Mouse (Mus musculus): Measurements from ENCODE around the gene 1700074P13Rik. TPM values are rescaled to one million over a fixed set of nuclear protein-coding genes. Genes with fewer than 3 reads are reported as not detected.

1700074P13Rik gene
- polyA plus RNA-seq (2014; fragmentation: Illumina TruSeq; extraction: RNeasy Lipid Tissue Mini Kit (QIAGEN cat#74804)): not detected

GRCm38 (mm10) chr6:40940457-40940856 lies at the start of gene 1700074P13Rik:
Gene 1700074P13Rik (minus strand): TSS chr6:40940557.

GRCm38 (mm10) chr6:40964454-40964853 lies 24.1 kb upstream of the 1700074P13Rik start, which contains the start of gene 1810009J06Rik:
Gene 1810009J06Rik (plus strand): TSS chr6:40964754.

GRCm38 (mm10) chr6:40951770-40952169 lies 11.4 kb upstream of the 1700074P13Rik start, which contains the start of gene Gm4744:
Gene Gm4744 (minus strand): TSS chr6:40951870.

GRCm38 (mm10) chr6:40900287-40900686 lies 40.1 kb downstream of the 1700074P13Rik start, which contains the start of gene Prss58:
Gene Prss58 (minus strand): TSS chr6:40900387.

GRCm38 (mm10) chr6:40887394-40887793 lies 53.0 kb downstream of the 1700074P13Rik start, which contains the start of gene Moxd2:
Gene Moxd2 (minus strand): TSS chr6:40887494.

Other genes with a start within 250 kb of the 1700074P13Rik start
- gene Moxd2, start 53.1 kb downstream of the 1700074P13Rik start, polyA plus RNA-seq (2014; fragmentation: Illumina TruSeq; extraction: RNeasy Lipid Tissue Mini Kit (QIAGEN cat#74804)): not detected
- gene Prss58, start 40.2 kb downstream of the 1700074P13Rik start, polyA plus RNA-seq (2014; fragmentation: Illumina TruSeq; extraction: RNeasy Lipid Tissue Mini Kit (QIAGEN cat#74804)): not detected
- gene Gm4744, start 11.3 kb upstream of the 1700074P13Rik start, polyA plus RNA-seq (2014; fragmentation: Illumina TruSeq; extraction: RNeasy Lipid Tissue Mini Kit (QIAGEN cat#74804)): not detected
- gene 1810009J06Rik, start 24.2 kb upstream of the 1700074P13Rik start, polyA plus RNA-seq (2014; fragmentation: Illumina TruSeq; extraction: RNeasy Lipid Tissue Mini Kit (QIAGEN cat#74804)): not detected
- gene Gm2663, start 58.9 kb upstream of the 1700074P13Rik start, polyA plus RNA-seq (2014; fragmentation: Illumina TruSeq; extraction: RNeasy Lipid Tissue Mini Kit (QIAGEN cat#74804)): not detected
- 0.63 TPM for gene 2210010C04Rik, start 95.0 kb upstream of the 1700074P13Rik start, polyA plus RNA-seq (2014; fragmentation: Illumina TruSeq; extraction: RNeasy Lipid Tissue Mini Kit (QIAGEN cat#74804))

Measured in ovary, adult 10 weeks (tissue).